Mouse (Mus musculus) ES-Bruce4 (cell line): ENCODE data around the gene Wnt7b. TPM values are rescaled to one million over a fixed set of nuclear protein-coding genes. Genes with fewer than 3 reads are reported as not detected.

Experiments used
- H3K27ac ChIP-seq: 2 replicates; pipeline ENCODE4 v1.5.1; 2012; ENCODE audit warnings: low read length, inconsistent platforms; ENCODE audit not compliant: insufficient read depth
- H3K27me3 ChIP-seq: 2 replicates; pipeline ENCODE4 v1.6.1; 2012; ENCODE audit warnings: mild to moderate bottlenecking, low read length, inconsistent platforms; ENCODE audit not compliant: control insufficient read depth, poor library complexity, insufficient read depth, severe bottlenecking
- H3K36me3 ChIP-seq: 2 replicates; pipeline ENCODE4 v1.6.1; 2012; ENCODE audit warnings: inconsistent platforms, mild to moderate bottlenecking, low read length, moderate library complexity; ENCODE audit not compliant: control insufficient read depth, poor library complexity, insufficient read depth, severe bottlenecking
- H3K4me1 ChIP-seq: one replicate; pipeline ENCODE4 v1.8.1; 2011; ENCODE audit warnings: low read length; ENCODE audit not compliant: control insufficient read depth, insufficient read depth
- H3K4me3 ChIP-seq: 2 replicates; pipeline ENCODE4 v1.5.1; 2011; ENCODE audit warnings: low read depth, mild to moderate bottlenecking, low read length
- H3K9ac ChIP-seq: 2 replicates; pipeline ENCODE4 v1.6.1; 2012; ENCODE audit warnings: low read depth, mild to moderate bottlenecking, inconsistent platforms; ENCODE audit not compliant: poor library complexity, severe bottlenecking
- H3K9me3 ChIP-seq: replicated peaks from 2 replicates; pipeline ENCODE4 v1.6.1; 2012; ENCODE audit warnings: mild to moderate bottlenecking, low read length, inconsistent platforms; ENCODE audit not compliant: control insufficient read depth, poor library complexity, insufficient read depth, severe bottlenecking
- CTCF ChIP-seq: IDR thresholded peaks from one replicate; pipeline ENCODE4 v1.8.1; 2011; ENCODE audit warnings: low read depth, low read length
- EP300 ChIP-seq: IDR thresholded peaks from 2 replicates; pipeline ENCODE4 v1.6.1; 2011; ENCODE audit warnings: low read depth, low read length; ENCODE audit not compliant: insufficient read depth
- POLR2A ChIP-seq: IDR thresholded peaks from one replicate; pipeline ENCODE4 v1.8.1; 2011; ENCODE audit warnings: low read length; ENCODE audit not compliant: insufficient read depth
- polyA plus RNA-seq: library from polyadenylated mRNA; stranded (reverse); fragments of >200 nt; gene quantifications from 2 replicates; pipeline ENCODE4 v1.2.4, GENCODE M21; 2011; ENCODE audit warnings: low read depth; ENCODE audit not compliant: missing spikeins, insufficient read depth, insufficient read length

The Wnt7b gene
- polyA plus RNA-seq, 1 experiment: 29.8 TPM

DNA sequence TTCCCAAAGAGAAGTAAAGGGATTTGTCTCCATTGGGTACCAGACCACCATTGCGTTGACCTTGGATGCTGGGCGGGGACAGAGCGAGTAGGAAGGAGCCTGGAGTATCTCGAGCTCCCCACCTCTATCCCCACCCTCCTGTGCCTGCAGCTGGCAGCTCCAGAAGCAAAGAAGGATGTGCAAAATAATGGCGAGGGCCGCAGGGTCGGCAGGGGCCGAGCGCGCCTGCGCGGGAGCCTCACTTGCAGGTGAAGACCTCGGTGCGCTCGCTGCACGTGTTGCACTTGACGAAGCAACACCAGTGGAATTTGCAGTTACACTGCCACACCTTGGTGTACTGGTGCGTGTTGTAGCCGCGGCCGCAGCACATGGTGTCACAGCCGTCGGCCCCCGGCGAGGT is 45.1 kb downstream of the Wnt7b start:
- no peaks in the 10 kb centered on the region for H3K36me3 ChIP-seq
- no peaks in the 10 kb centered on the region for H3K9me3 ChIP-seq
- peak overlapping the region; percentile 11 for H3K4me3 ChIP-seq
- no peaks in the 10 kb centered on the region for H3K27me3 ChIP-seq
- H3K4me1 ChIP-seq: peaks cover 4% of the 10 kb centered on the region
- no peak overlapping the region for H3K9ac ChIP-seq
- TF ChIP-seq CTCF (no peak), POLR2A (no peak), EP300 (no peak)
- H3K27ac ChIP-seq: no peak overlapping the region

DNA sequence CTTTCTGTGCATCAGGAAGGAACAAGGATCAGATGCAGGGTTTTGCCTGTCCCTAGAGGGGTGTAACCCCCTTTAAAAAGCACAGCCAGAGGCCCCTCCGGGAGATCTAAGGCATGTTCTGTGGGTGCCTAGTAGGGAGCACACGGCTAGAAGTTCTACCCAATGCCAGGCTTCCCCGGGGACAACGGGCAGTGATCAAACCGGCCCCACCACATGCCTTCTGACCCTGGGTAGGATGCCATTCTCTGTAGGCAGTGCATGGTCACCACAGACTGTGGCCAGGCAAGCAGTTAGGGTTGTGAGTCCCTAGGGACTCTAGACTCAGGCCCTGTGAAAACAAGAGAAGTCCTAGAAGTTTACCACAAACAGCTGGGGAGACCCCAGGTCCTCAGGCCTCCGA is 47.6 kb downstream of the Wnt7b start:
- H3K9ac ChIP-seq: no peak overlapping the region
- no peak overlapping the region for H3K27ac ChIP-seq
- no peaks in the 10 kb centered on the region for H3K9me3 ChIP-seq
- TF ChIP-seq CTCF: no peak
- TF ChIP-seq POLR2A: no peak
- no peak for TF ChIP-seq EP300
- H3K27me3 ChIP-seq: no peaks in the 10 kb centered on the region
- H3K4me1 ChIP-seq: peaks cover 12% of the 10 kb centered on the region
- no peaks in the 10 kb centered on the region for H3K36me3 ChIP-seq
- no peak overlapping the region for H3K4me3 ChIP-seq

- Histone ChIP-seq H3K36me3 (no peaks in the 10 kb centered on the region), H3K27me3 (no peaks in the 10 kb centered on the region), H3K4me3 (no peak overlapping the region), H3K27ac (no peak overlapping the region), H3K4me1 (peaks cover 12% of the 10 kb centered on the region), H3K9me3 (no peaks in the 10 kb centered on the region), H3K9ac (no peak overlapping the region)
- TF ChIP-seq CTCF: no peak
- no peak for TF ChIP-seq EP300
- no peak for TF ChIP-seq POLR2A
Measured at GRCm38 (mm10) chr15:85534215-85534614, 48.1 kb downstream of the Wnt7b start.

DNA sequence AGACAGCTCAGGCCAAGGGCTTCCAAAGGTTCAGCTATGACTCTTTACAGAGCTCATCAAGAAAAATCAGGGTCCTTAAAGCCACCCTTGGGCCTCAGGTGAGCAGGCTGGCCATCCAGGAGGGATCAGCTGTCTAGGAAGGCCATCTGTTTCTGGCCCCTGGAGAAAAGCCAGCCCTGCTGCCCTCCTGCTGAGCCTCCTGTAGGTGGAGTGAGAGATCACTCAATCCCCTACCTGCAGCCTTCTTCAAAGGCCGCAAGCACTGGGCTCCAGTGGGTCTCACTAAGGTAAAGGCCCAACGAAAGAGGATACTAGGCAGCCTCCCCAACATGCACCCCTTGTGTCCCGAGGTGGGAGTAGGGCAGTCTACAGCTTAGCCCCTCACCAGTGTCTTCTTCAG is 50.2 kb downstream of the Wnt7b start:
- Histone ChIP-seq H3K36me3 (no peaks in the 10 kb centered on the region), H3K4me1 (peaks cover 9% of the 10 kb centered on the region), H3K27me3 (no peaks in the 10 kb centered on the region), H3K9ac (no peak overlapping the region), H3K27ac (no peak overlapping the region), H3K9me3 (no peaks in the 10 kb centered on the region), H3K4me3 (no peak overlapping the region)
- TF ChIP-seq POLR2A (no peak), EP300 (no peak), CTCF (peak; percentile 37)

DNA sequence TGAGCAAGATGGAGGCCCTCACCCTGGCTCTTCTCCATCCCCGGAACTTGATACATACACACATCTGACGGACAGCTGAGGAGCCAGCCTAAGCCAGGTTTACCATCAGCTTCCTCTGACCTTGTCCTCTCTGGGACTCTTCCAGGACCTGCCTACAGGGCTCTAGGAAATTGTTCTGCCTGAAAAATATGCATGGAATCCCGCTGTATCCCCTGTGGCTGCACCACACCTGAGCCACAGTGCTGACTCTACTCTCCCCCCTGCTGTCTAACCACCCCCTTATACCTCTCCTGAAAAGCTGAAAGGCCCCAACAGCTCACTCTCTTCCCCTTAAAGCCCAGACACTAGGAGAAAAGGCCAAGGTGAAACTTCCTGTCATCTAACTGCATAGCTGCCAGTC is 52.4 kb downstream of the Wnt7b start:
- Histone ChIP-seq H3K4me1 (peaks cover 9% of the 10 kb centered on the region), H3K9ac (no peak overlapping the region), H3K27me3 (no peaks in the 10 kb centered on the region), H3K4me3 (no peak overlapping the region), H3K9me3 (no peaks in the 10 kb centered on the region), H3K36me3 (no peaks in the 10 kb centered on the region), H3K27ac (no peak overlapping the region)
- TF ChIP-seq CTCF (no peak), EP300 (peak; percentile 72; the same call in 1 of the 2 replicates), POLR2A (no peak)

DNA sequence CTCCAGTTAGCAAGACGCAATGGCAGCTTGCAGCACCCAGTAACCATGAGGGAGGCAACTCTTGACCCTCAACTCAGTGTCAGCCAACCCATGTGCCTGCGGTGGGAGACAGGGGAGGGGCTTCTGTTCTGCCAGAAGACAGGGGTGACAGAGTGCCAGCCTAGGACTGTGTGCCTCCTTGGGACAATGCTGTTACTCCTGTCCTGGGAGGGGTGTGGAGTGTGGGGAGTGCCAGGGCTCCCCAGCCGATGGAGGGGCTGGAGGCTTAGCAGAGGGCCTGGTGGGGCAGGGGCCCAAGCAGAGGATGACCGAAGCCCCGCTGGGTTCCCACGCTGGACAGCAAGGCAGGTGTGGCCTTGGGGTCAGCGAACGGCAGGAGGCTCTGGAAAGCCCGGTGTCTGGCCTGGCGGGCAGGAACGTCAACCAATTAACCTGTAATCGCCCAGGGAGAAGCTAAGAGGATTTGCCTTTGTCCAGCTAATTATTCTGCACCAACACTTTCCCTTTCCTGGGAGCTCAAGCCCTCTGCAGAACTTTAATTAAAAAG is 57.8 kb downstream of the Wnt7b start:
- no peak overlapping the region for H3K4me3 ChIP-seq
- H3K27me3 ChIP-seq: no peaks in the 10 kb centered on the region
- H3K9me3 ChIP-seq: no peaks in the 10 kb centered on the region
- TF ChIP-seq CTCF (no peak), EP300 (no peak), POLR2A (no peak)
- H3K4me1 ChIP-seq: peaks cover 3% of the 10 kb centered on the region
- no peak overlapping the region for H3K9ac ChIP-seq
- no peaks in the 10 kb centered on the region for H3K36me3 ChIP-seq
- H3K27ac ChIP-seq: no peak overlapping the region
